Mouse (Mus musculus): ENCODE data around the gene Trpm7. TPM values are rescaled to one million over a fixed set of nuclear protein-coding genes. Genes with fewer than 3 reads are reported as not detected.
A peak's percentile ranks its signal among the peaks of the same experiment; 100 is the strongest.

Gene Trpm7
- polyA plus RNA-seq (2012; rRNA removed): 4.5 and 7.2 TPM in 2 replicates

- TF ChIP-seq CTCF (IDR thresholded peaks at IDR 0.05; ENCODE audit: insufficient read depth, low read length) (no peak), POLR2A (IDR thresholded peaks at IDR 0.05; ENCODE audit: borderline replicate concordance, extremely low read depth, low read depth, low read length) (peak; percentile 81)
- peak; percentile 92 for DNase-seq
- WGBS: under 1% methylated on average over 79 of the region's 81 CpGs
- Histone ChIP-seq H3K4me3 (replicated peaks; ENCODE audit: extremely low read depth, low read depth, low read length) (peak within 1 kb of the TSS; percentile 89), H3K4me1 (ENCODE audit: control insufficient read depth, insufficient read depth, low read length) (peaks cover 13% of the 10 kb centered on the region)
Measured at GRCm38 (mm10) chr2:126875871-126876796, at the start of gene Trpm7. Gene Trpm7, minus strand, starts transcription at chr2:126876230.

- no peak for DNase-seq
- no peaks in the 10 kb centered on the region for H3K4me1 ChIP-seq (ENCODE audit: control insufficient read depth, insufficient read depth, low read length)
- TF ChIP-seq POLR2A (IDR thresholded peaks at IDR 0.05; ENCODE audit: borderline replicate concordance, extremely low read depth, low read depth, low read length) (no peak), CTCF (IDR thresholded peaks at IDR 0.05; ENCODE audit: insufficient read depth, low read length) (no peak)
- 67% methylated on average over 12 of the region's 12 CpGs for WGBS
- no peak overlapping the region for H3K4me3 ChIP-seq (replicated peaks; ENCODE audit: extremely low read depth, low read depth, low read length)
Measured at GRCm38 (mm10) chr2:126920358-126921060, 44.5 kb upstream of the Trpm7 start.

GRCm38 (mm10) chr2:126916236-126916635 lies 40.2 kb upstream of the Trpm7 start:
- no peaks in the 10 kb centered on the region for H3K4me1 ChIP-seq (ENCODE audit: control insufficient read depth, insufficient read depth, low read length)
- 43% methylated on average over 1 of the region's 1 CpGs for WGBS

GRCm38 (mm10) chr2:126914096-126914495 lies 38.1 kb upstream of the Trpm7 start:
- TF ChIP-seq POLR2A (IDR thresholded peaks at IDR 0.05; ENCODE audit: borderline replicate concordance, extremely low read depth, low read depth, low read length) (no peak), CTCF (IDR thresholded peaks at IDR 0.05; ENCODE audit: insufficient read depth, low read length) (no peak)
- DNase-seq: no peak
- WGBS: 57% methylated on average over 4 of the region's 4 CpGs
- H3K4me1 ChIP-seq (ENCODE audit: control insufficient read depth, insufficient read depth, low read length): no peaks in the 10 kb centered on the region
- no peak overlapping the region for H3K4me3 ChIP-seq (replicated peaks; ENCODE audit: extremely low read depth, low read depth, low read length)

More at GRCm38 (mm10) chr2:126916236-126916635, 40.2 kb upstream of the Trpm7 start:
- no peak overlapping the region for H3K4me3 ChIP-seq (replicated peaks; ENCODE audit: extremely low read depth, low read depth, low read length)
- no peak for TF ChIP-seq POLR2A (IDR thresholded peaks at IDR 0.05; ENCODE audit: borderline replicate concordance, extremely low read depth, low read depth, low read length)
- TF ChIP-seq CTCF (IDR thresholded peaks at IDR 0.05; ENCODE audit: insufficient read depth, low read length): no peak
- no peak for DNase-seq

GRCm38 (mm10) chr2:126904162-126904561 lies 28.1 kb upstream of the Trpm7 start:
- TF ChIP-seq CTCF (IDR thresholded peaks at IDR 0.05; ENCODE audit: insufficient read depth, low read length): no peak
- TF ChIP-seq POLR2A (IDR thresholded peaks at IDR 0.05; ENCODE audit: borderline replicate concordance, extremely low read depth, low read depth, low read length): no peak
- no peak for DNase-seq
- no peaks in the 10 kb centered on the region for H3K4me1 ChIP-seq (ENCODE audit: control insufficient read depth, insufficient read depth, low read length)
- no peak overlapping the region for H3K4me3 ChIP-seq (replicated peaks; ENCODE audit: extremely low read depth, low read depth, low read length)
- 64% methylated on average over 3 of the region's 3 CpGs for WGBS

- TF ChIP-seq CTCF (IDR thresholded peaks at IDR 0.05; ENCODE audit: insufficient read depth, low read length) (no peak), POLR2A (IDR thresholded peaks at IDR 0.05; ENCODE audit: borderline replicate concordance, extremely low read depth, low read depth, low read length) (no peak)
- Histone ChIP-seq H3K4me1 (ENCODE audit: control insufficient read depth, insufficient read depth, low read length) (no peaks in the 10 kb centered on the region), H3K4me3 (replicated peaks; ENCODE audit: extremely low read depth, low read depth, low read length) (no peak overlapping the region)
- 77% methylated on average over 9 of the region's 9 CpGs for WGBS
- DNase-seq: no peak
Measured at GRCm38 (mm10) chr2:126897511-126897910, 21.5 kb upstream of the Trpm7 start.

- Histone ChIP-seq H3K4me1 (ENCODE audit: control insufficient read depth, insufficient read depth, low read length) (no peaks in the 10 kb centered on the region; the same call in 1 of the 2 replicates), H3K4me3 (replicated peaks; ENCODE audit: extremely low read depth, low read depth, low read length) (no peak overlapping the region)
- no peak for DNase-seq
- no peak for TF ChIP-seq POLR2A (IDR thresholded peaks at IDR 0.05; ENCODE audit: borderline replicate concordance, extremely low read depth, low read depth, low read length)
- no peak for TF ChIP-seq CTCF (IDR thresholded peaks at IDR 0.05; ENCODE audit: insufficient read depth, low read length)
- WGBS: 84% methylated on average over 6 of the region's 6 CpGs
Measured at GRCm38 (mm10) chr2:126896941-126897340, 20.9 kb upstream of the Trpm7 start.

- TF ChIP-seq CTCF (IDR thresholded peaks at IDR 0.05; ENCODE audit: insufficient read depth, low read length) (no peak), POLR2A (IDR thresholded peaks at IDR 0.05; ENCODE audit: borderline replicate concordance, extremely low read depth, low read depth, low read length) (no peak)
- WGBS: 97% methylated on average over 3 of the region's 3 CpGs
- DNase-seq: no peak
- Histone ChIP-seq H3K4me1 (ENCODE audit: control insufficient read depth, insufficient read depth, low read length) (no peaks in the 10 kb centered on the region; the same call in 1 of the 2 replicates), H3K4me3 (replicated peaks; ENCODE audit: extremely low read depth, low read depth, low read length) (no peak overlapping the region)
Measured at GRCm38 (mm10) chr2:126894245-126894644, 18.2 kb upstream of the Trpm7 start.

- H3K4me1 ChIP-seq (ENCODE audit: control insufficient read depth, insufficient read depth, low read length): no peaks in the 10 kb centered on the region; the same call in 1 of the 2 replicates
- WGBS: 63% methylated on average over 7 of the region's 7 CpGs
- no peak for TF ChIP-seq CTCF (IDR thresholded peaks at IDR 0.05; ENCODE audit: insufficient read depth, low read length)
- no peak for TF ChIP-seq POLR2A (IDR thresholded peaks at IDR 0.05; ENCODE audit: borderline replicate concordance, extremely low read depth, low read depth, low read length)
- DNase-seq: no peak
- no peak overlapping the region for H3K4me3 ChIP-seq (replicated peaks; ENCODE audit: extremely low read depth, low read depth, low read length)
Measured at GRCm38 (mm10) chr2:126892316-126892715, 16.3 kb upstream of the Trpm7 start.
